ENCODE assay signal across 28 mouse cellular contexts in the genomic region with DNA sequence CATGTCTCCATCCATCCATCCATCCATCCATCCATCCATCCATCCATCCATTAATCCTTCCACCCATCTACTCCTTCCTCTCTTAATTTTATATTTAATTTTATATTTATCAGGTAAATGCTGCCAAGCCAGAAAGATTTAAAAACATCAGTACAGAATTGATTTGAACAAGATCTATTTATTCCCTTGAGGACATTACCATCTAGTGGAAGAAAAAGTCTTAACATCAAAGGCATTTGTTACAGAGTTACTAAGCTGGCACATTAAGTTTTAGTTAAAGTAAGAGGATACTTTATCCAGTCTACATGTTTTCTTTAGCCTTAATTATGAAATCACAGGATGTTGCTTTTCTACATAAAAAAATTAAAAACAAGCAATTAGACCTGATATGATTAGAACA. TPM values are rescaled to one million over a fixed set of nuclear protein-coding genes. Genes with fewer than 3 reads are reported as not detected.
DNase-seq lines count a peak whose midpoint lies in the region; ATAC-seq and TF ChIP-seq lines count a peak whose summit lies in the region.
"Had no signal": no experiment of that assay in that cellular context is flagged by ENCODE, and none has a peak within 500 bp of the region (broad histone marks: within the 10 kb centered on the region; RNA-seq: fewer than 3 reads in every experiment).

No protein-coding gene starts in this region.

- H3K9me3 ChIP-seq in intestine, postnatal 0 days (ENCODE audit: control insufficient read depth) = no peaks in the 10 kb centered on the region
- H3K9me3 ChIP-seq in intestine, embryonic 16.5 days (ENCODE audit: control insufficient read depth, low read length) = no peaks in the 10 kb centered on the region
- no peaks in the 10 kb centered on the region for H3K9me3 ChIP-seq in lung, embryonic 14.5 days (ENCODE audit: low read depth, low read length)
- H3K9me3 ChIP-seq: embryonic facial prominence, embryonic 12.5 days; hindbrain, embryonic 10.5 days; midbrain, embryonic 15.5 days; stomach, embryonic 15.5 days had no signal

- no peaks in the 10 kb centered on the region for H3K4me1 ChIP-seq in intestine, postnatal 0 days (replicated peaks; ENCODE audit: control insufficient read depth, insufficient read depth, low read length)
- H3K4me1 ChIP-seq in intestine, embryonic 16.5 days (ENCODE audit: control insufficient read depth, insufficient read depth, low read length) = no peaks in the 10 kb centered on the region
- H3K4me1 ChIP-seq in lung, embryonic 14.5 days (ENCODE audit: insufficient read depth) = no peaks in the 10 kb centered on the region
- H3K4me1 ChIP-seq in lung, adult 2 months (ENCODE audit: control insufficient read depth, insufficient read depth, low read length) = no peaks in the 10 kb centered on the region
- H3K4me1 ChIP-seq: embryonic facial prominence, embryonic 12.5 days; hindbrain, embryonic 10.5 days; midbrain, embryonic 15.5 days; stomach, embryonic 15.5 days had no signal

- TF ChIP-seq POLR2A in lung, adult 2 months (IDR thresholded peaks at IDR 0.05; ENCODE audit: borderline replicate concordance, extremely low read depth, low read depth, low read length) = no peak

- DNase-seq in lung, embryonic 14.5 days = peak; percentile 1
- no peak for DNase-seq in lung, adult 2 months
- DNase-seq in brain, adult 2 months (ENCODE audit: low read depth, low spot score) = peak; percentile 9
- peak; percentile 19 for DNase-seq in telencephalon, adult 2 months (ENCODE audit: low read depth, low spot score)
- DNase-seq in heart, postnatal 36 days = no peak
- DNase-seq: adrenal gland, postnatal 25 days; cerebellum, adult 2 months; gastrocnemius, postnatal 36 days had no signal

- no peak overlapping the region for H3K4me3 ChIP-seq in intestine, postnatal 0 days (ENCODE audit: low read depth, low read length)
- no peak overlapping the region for H3K4me3 ChIP-seq in intestine, embryonic 16.5 days (ENCODE audit: low read length)
- H3K4me3 ChIP-seq in lung, embryonic 14.5 days (ENCODE audit: low read depth, low read length) = no peak overlapping the region
- H3K4me3 ChIP-seq in lung, adult 2 months (replicated peaks; ENCODE audit: extremely low read depth, low read depth, low read length) = no peak overlapping the region
- H3K4me3 ChIP-seq: embryonic facial prominence, embryonic 12.5 days; erythroblast, embryonic 14.5 days; hindbrain, embryonic 10.5 days; midbrain, embryonic 15.5 days; stomach, embryonic 15.5 days had no signal

- ATAC-seq in intestine, postnatal 0 days = no peak
- ATAC-seq in intestine, embryonic 16.5 days = no peak
- no peak for ATAC-seq in lung, embryonic 14.5 days (ENCODE audit: insufficient read depth)
- ATAC-seq: forebrain, embryonic 16.5 days; midbrain, embryonic 15.5 days had no signal

- 0 out of 2 replicates have a peak, but pooled peaks have one; percentile 5 for TF ChIP-seq CTCF in intestine, postnatal 0 days (IDR thresholded peaks at IDR 0.05; ENCODE audit: low read depth)
- TF ChIP-seq CTCF in lung, embryonic 14.5 days (IDR thresholded peaks at IDR 0.05; ENCODE audit: low read depth) = no peak
- TF ChIP-seq CTCF in lung, adult 2 months (IDR thresholded peaks at IDR 0.05; ENCODE audit: insufficient read depth, low read length) = no peak

- H3K27ac ChIP-seq in intestine, postnatal 0 days (ENCODE audit: low read depth, low read length) = no peak overlapping the region
- no peak overlapping the region for H3K27ac ChIP-seq in intestine, embryonic 16.5 days (ENCODE audit: low read length)
- H3K27ac ChIP-seq in lung, embryonic 14.5 days (ENCODE audit: low read depth) = no peak overlapping the region
- H3K27ac ChIP-seq: embryonic facial prominence, embryonic 12.5 days; hindbrain, embryonic 10.5 days; midbrain, embryonic 15.5 days; stomach, embryonic 15.5 days had no signal

- no peak overlapping the region for H3K4me2 ChIP-seq in intestine, postnatal 0 days (replicated peaks; ENCODE audit: low read depth)
- no peak overlapping the region for H3K4me2 ChIP-seq in intestine, embryonic 16.5 days (ENCODE audit: low read depth, low read length)
- no peak overlapping the region for H3K4me2 ChIP-seq in lung, embryonic 14.5 days
- H3K4me2 ChIP-seq: embryonic facial prominence, embryonic 12.5 days; liver, embryonic 11.5 days; midbrain, embryonic 15.5 days; stomach, embryonic 15.5 days had no signal

- no peak overlapping the region for H3K9ac ChIP-seq in intestine, postnatal 0 days (ENCODE audit: low read depth, low read length)
- H3K9ac ChIP-seq in intestine, embryonic 16.5 days (ENCODE audit: low read depth, low read length) = no peak overlapping the region
- no peak overlapping the region for H3K9ac ChIP-seq in lung, embryonic 14.5 days
- H3K9ac ChIP-seq: embryonic facial prominence, embryonic 12.5 days; midbrain, embryonic 15.5 days; stomach, embryonic 15.5 days had no signal

- peaks cover 7% of the 10 kb centered on the region for H3K36me3 ChIP-seq in intestine, postnatal 0 days (ENCODE audit: control insufficient read depth, insufficient read depth)
- no peaks in the 10 kb centered on the region for H3K36me3 ChIP-seq in intestine, embryonic 16.5 days (ENCODE audit: control insufficient read depth, insufficient read depth, low read length)
- no peaks in the 10 kb centered on the region for H3K36me3 ChIP-seq in lung, embryonic 14.5 days (ENCODE audit: insufficient read depth)
- H3K36me3 ChIP-seq: embryonic facial prominence, embryonic 12.5 days; hindbrain, embryonic 10.5 days; midbrain, embryonic 15.5 days; stomach, embryonic 15.5 days had no signal

- H3K27me3 ChIP-seq in intestine, postnatal 0 days (replicated peaks; ENCODE audit: control insufficient read depth, insufficient read depth, low read length) = no peaks in the 10 kb centered on the region
- H3K27me3 ChIP-seq in intestine, embryonic 16.5 days (replicated peaks; ENCODE audit: control insufficient read depth, insufficient read depth, low read length) = no peaks in the 10 kb centered on the region
- H3K27me3 ChIP-seq in lung, embryonic 14.5 days (ENCODE audit: insufficient read depth, low read length) = no peaks in the 10 kb centered on the region
- H3K27me3 ChIP-seq: embryonic facial prominence, embryonic 12.5 days; midbrain, embryonic 15.5 days; stomach, embryonic 15.5 days had no signal

- intact Hi-C loops in heart, postnatal 36 days (cut with DNase I) = no loop called here

RNA-seq across cellular contexts. Expression of a gene that starts 42.0 kb away (rescaled TPM):
- not detected in 2 replicates for polyA plus RNA-seq in intestine, postnatal 0 days (2015; fragmentation: Nextera tagmentation; extraction: Ambion mirVana)
- polyA plus RNA-seq in intestine, embryonic 16.5 days (2015; fragmentation: Nextera tagmentation; extraction: Ambion mirVana) = not detected in 2 replicates
- polyA plus RNA-seq in lung, embryonic 14.5 days (2014; fragmentation: Nextera tagmentation; extraction: Ambion mirVana) = not detected in 2 replicates
- not detected in 2 replicates for polyA plus RNA-seq in lung, adult 2 months (2012; rRNA removed)
- not detected for total RNA-seq in heart, postnatal 36 days (2021)
- total RNA-seq: adrenal gland, postnatal 25 days; gastrocnemius, postnatal 36 days; heart, adult 8-10 months; left cerebral cortex, postnatal 4 days; megakaryocyte progenitor cell, adult 5-6 weeks; MEL had no signal
- polyA plus RNA-seq: cerebellum, adult 2 months; cortical plate, adult 2 months; embryonic facial prominence, embryonic 12.5 days; erythroblast, embryonic 14.5 days; forebrain, embryonic 16.5 days; heart, embryonic 16.5 days; hindbrain, embryonic 10.5 days; intestine, embryonic 14.5 days; kidney, embryonic 14.5 days; large intestine, adult 2 months; liver, embryonic 11.5 days; lung, embryonic 16.5 days; midbrain, embryonic 15.5 days; stomach, embryonic 15.5 days had no signal

RNA-seq across cellular contexts. Expression of a gene that starts 54.9 kb away (rescaled TPM):
- not detected in 2 replicates for polyA plus RNA-seq in intestine, postnatal 0 days (2015; fragmentation: Nextera tagmentation; extraction: Ambion mirVana)
- not detected in 2 replicates for polyA plus RNA-seq in intestine, embryonic 16.5 days (2015; fragmentation: Nextera tagmentation; extraction: Ambion mirVana)
- polyA plus RNA-seq in lung, embryonic 14.5 days (2014; fragmentation: Nextera tagmentation; extraction: Ambion mirVana) = not detected in 2 replicates
- not detected in 2 replicates for polyA plus RNA-seq in lung, adult 2 months (2012; rRNA removed)
- total RNA-seq in heart, postnatal 36 days (2021) = not detected
- total RNA-seq: adrenal gland, postnatal 25 days; gastrocnemius, postnatal 36 days; heart, adult 8-10 months; left cerebral cortex, postnatal 4 days; megakaryocyte progenitor cell, adult 5-6 weeks; MEL had no signal
- polyA plus RNA-seq: cerebellum, adult 2 months; cortical plate, adult 2 months; embryonic facial prominence, embryonic 12.5 days; erythroblast, embryonic 14.5 days; forebrain, embryonic 16.5 days; heart, embryonic 16.5 days; hindbrain, embryonic 10.5 days; intestine, embryonic 14.5 days; kidney, embryonic 14.5 days; large intestine, adult 2 months; liver, embryonic 11.5 days; lung, embryonic 16.5 days; midbrain, embryonic 15.5 days; stomach, embryonic 15.5 days; thymus, postnatal 0 days had no signal

Comparison
In these comparisons a context has a peak if more than half of its experiments do, and no peak if none do; other contexts are left out.
1. DNase-seq: peak in lung, embryonic 14.5 days (single experiment), brain, adult 2 months (single experiment) and telencephalon, adult 2 months (single experiment); none in lung, adult 2 months (single experiment) and heart, postnatal 36 days (0 of 2).